Mouse (Mus musculus): Measurements from ENCODE around the gene Pde4c. TPM values are rescaled to one million over a fixed set of nuclear protein-coding genes. Genes with fewer than 3 reads are reported as not detected.

Pde4c gene
- total RNA-seq (2021): 1.9 TPM in 2 replicates
- long read RNA-seq, experiment 1, partial matches to known transcripts: 0 of 2 reads
- long read RNA-seq, experiment 1, other reads (novel, unspliced or antisense): 0 of 2 reads
- long read RNA-seq, experiment 2, partial matches to known transcripts: 0 of 2 reads
- long read RNA-seq, experiment 2, other reads (novel, unspliced or antisense): 1 of 2 reads

- DNase-seq: no peak
Measured at GRCm38 (mm10) chr8:70723486-70724210, at the start of gene Pde4c. TSS of gene Pde4c (plus strand) at chr8:70723720.

- no peak for DNase-seq
Measured at GRCm38 (mm10) chr8:70674109-70674508, 49.4 kb upstream of the Pde4c start.

GRCm38 (mm10) chr8:70674716-70675115 lies 48.8 kb upstream of the Pde4c start:
- no peak for DNase-seq

- DNase-seq: no peak
Measured at GRCm38 (mm10) chr8:70675336-70675735, 48.2 kb upstream of the Pde4c start.

- no peak for DNase-seq
Measured at GRCm38 (mm10) chr8:70677451-70678080, 46.0 kb upstream of the Pde4c start.

GRCm38 (mm10) chr8:70678679-70679078 lies 44.8 kb upstream of the Pde4c start:
- DNase-seq: no peak

- no peak for DNase-seq
Measured at GRCm38 (mm10) chr8:70679404-70679803, 44.1 kb upstream of the Pde4c start.

GRCm38 (mm10) chr8:70680039-70680438 lies 43.5 kb upstream of the Pde4c start:
- no peak for DNase-seq

- no peak for DNase-seq
Measured at GRCm38 (mm10) chr8:70681410-70681809, 42.1 kb upstream of the Pde4c start.

- DNase-seq: peak; percentile 94
Measured at GRCm38 (mm10) chr8:70682193-70682592, 41.3 kb upstream of the Pde4c start.

GRCm38 (mm10) chr8:70682692-70683091 lies 40.8 kb upstream of the Pde4c start:
- DNase-seq: no peak

GRCm38 (mm10) chr8:70684291-70684690 lies 39.2 kb upstream of the Pde4c start:
- DNase-seq: peak; percentile 60

GRCm38 (mm10) chr8:70687576-70687975 lies 35.9 kb upstream of the Pde4c start:
- DNase-seq: peak; percentile 92

GRCm38 (mm10) chr8:70688136-70688535 lies 35.4 kb upstream of the Pde4c start:
- no peak for DNase-seq

- peak; percentile 65 for DNase-seq
Measured at GRCm38 (mm10) chr8:70689892-70690390, 33.6 kb upstream of the Pde4c start.

- no peak for DNase-seq
Measured at GRCm38 (mm10) chr8:70691230-70691629, 32.3 kb upstream of the Pde4c start.

- peak; percentile 56 for DNase-seq
Measured at GRCm38 (mm10) chr8:70691727-70692231, 31.7 kb upstream of the Pde4c start.

- DNase-seq: no peak
Measured at GRCm38 (mm10) chr8:70693636-70694035, 29.9 kb upstream of the Pde4c start.

GRCm38 (mm10) chr8:70695318-70696018 lies 28.1 kb upstream of the Pde4c start:
- peak; percentile 57 for DNase-seq

- peak; percentile 89 for DNase-seq
Measured at GRCm38 (mm10) chr8:70696019-70696885, 27.3 kb upstream of the Pde4c start.

- DNase-seq: no peak
Measured at GRCm38 (mm10) chr8:70696946-70697345, 26.6 kb upstream of the Pde4c start.
